Mouse (Mus musculus): ENCODE results near the gene Olfr728. TPM values are rescaled to one million over a fixed set of nuclear protein-coding genes. Genes with fewer than 3 reads are reported as not detected.

Gene Olfr728
- not detected in 2 replicates for polyA plus RNA-seq (2015; fragmentation: Nextera tagmentation; extraction: Ambion mirVana)

DNA sequence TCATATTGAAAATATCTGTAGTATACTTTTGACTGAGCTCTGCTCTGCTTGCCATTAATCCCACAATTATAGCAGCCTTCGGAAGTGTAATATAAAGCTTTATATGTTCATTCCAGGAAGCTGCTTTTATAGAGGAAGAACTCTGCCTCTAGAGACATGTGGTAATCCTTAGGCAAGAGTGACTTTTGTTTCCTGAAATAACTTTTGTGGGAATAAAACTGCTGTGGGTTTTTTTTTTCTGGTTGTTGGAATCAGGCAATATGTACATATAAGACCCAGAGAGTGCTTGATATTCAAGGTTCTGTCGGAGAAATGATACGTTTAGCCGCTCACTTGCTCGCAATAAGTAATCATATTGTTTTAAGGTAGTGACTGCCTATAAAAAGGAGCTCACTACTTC lies at the start of gene Olfr728:
Gene Olfr728 (minus strand): TSS at position 101 of the 400 bp plus-strand sequence.
- no peak within 1 kb of the TSS for H3K4me2 ChIP-seq
- H3K36me3 ChIP-seq: no peaks in the 10 kb centered on the region
- no peaks in the 10 kb centered on the region for H3K4me1 ChIP-seq
- H3K27me3 ChIP-seq: no peaks in the 10 kb centered on the region
- no peak within 1 kb of the TSS for H3K4me3 ChIP-seq
- no peaks in the 10 kb centered on the region for H3K9me3 ChIP-seq
- no peak for ATAC-seq (ENCODE audit: insufficient number of reproducible peaks, low FRiP score, low TSS enrichment, low read depth)
- H3K9ac ChIP-seq: no peak within 1 kb of the TSS
- WGBS: 65% methylated on average over 5 of the region's 5 CpGs
- H3K27ac ChIP-seq: no peak within 1 kb of the TSS

DNA sequence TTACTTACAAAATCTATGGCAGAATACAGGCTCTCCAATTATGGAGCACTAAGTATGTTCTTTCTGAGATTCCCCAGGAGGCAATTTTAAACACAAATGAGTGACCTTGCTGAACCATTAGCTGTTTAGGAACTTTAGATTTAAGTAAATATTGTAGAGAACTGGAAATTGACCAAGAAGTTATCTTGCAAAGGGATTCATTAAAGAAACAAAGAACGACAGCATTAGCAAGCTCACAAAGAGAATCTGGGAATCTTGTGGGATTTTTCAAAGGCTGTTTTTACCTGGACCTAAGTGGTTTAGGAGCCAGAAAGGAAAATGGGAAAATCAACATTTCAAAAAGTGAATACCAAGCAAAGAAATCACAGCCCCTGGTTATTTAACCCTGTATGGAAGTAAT lies 45.6 kb upstream of the Olfr728 start, which contains the start of gene Olfr730:
Gene Olfr730 (minus strand): TSS at position 101 of the 400 bp plus-strand sequence.
- Histone ChIP-seq H3K27ac (no peak within 1 kb of the TSS), H3K4me2 (no peak within 1 kb of the TSS), H3K27me3 (no peaks in the 10 kb centered on the region), H3K4me1 (no peaks in the 10 kb centered on the region), H3K4me3 (no peak within 1 kb of the TSS), H3K36me3 (no peaks in the 10 kb centered on the region), H3K9ac (no peak within 1 kb of the TSS), H3K9me3 (no peaks in the 10 kb centered on the region)
- WGBS: 61% methylated on average over 1 of the region's 1 CpGs
- ATAC-seq (ENCODE audit: insufficient number of reproducible peaks, low FRiP score, low TSS enrichment, low read depth): no peak

DNA sequence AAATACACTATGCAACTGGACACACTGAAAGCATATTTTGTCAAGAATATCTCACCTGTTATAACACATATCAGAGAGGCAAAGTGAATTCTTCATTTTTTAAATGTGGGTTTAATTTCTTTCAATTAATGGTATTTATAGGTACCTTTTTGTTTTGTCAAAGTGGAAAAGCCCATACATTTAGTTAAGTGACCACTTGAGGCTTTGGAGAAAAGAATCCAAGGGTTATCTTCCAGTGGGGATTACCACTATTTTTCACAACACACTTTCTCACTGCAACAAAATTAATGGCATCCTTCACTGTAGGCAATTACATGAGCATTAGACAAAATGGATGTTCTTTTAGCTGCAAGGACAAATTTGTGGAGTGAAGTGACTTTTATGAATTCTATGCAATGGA lies 10.3 kb upstream of the Olfr728 start, which contains the start of gene Olfr729:
Gene Olfr729 (minus strand): TSS at position 101 of the 400 bp plus-strand sequence.
- H3K36me3 ChIP-seq: no peaks in the 10 kb centered on the region
- no peak within 1 kb of the TSS for H3K4me3 ChIP-seq
- no peaks in the 10 kb centered on the region for H3K9me3 ChIP-seq
- H3K4me2 ChIP-seq: no peak within 1 kb of the TSS
- H3K4me1 ChIP-seq: no peaks in the 10 kb centered on the region
- ATAC-seq (ENCODE audit: insufficient number of reproducible peaks, low FRiP score, low TSS enrichment, low read depth): no peak
- no peaks in the 10 kb centered on the region for H3K27me3 ChIP-seq
- no peak within 1 kb of the TSS for H3K27ac ChIP-seq
- no peak within 1 kb of the TSS for H3K9ac ChIP-seq

DNA sequence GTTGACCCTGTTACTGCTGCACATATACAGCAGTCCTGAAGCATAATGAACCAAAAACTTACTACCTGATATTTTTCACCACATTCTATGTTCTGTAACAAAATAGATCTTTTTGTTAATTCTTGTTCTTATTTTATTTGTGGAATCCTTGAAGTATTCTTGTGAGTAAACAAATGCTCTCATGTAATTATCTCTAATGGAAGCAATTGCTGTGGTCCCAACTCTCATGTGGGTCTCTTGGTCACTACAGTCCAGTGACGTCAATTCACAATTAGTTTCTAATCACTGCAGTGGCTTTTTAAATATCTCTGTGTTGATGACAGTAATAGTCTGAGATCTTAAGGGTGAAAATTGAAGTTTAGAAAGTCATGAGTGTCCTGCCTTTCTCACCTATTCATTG lies 19.6 kb downstream of the Olfr728 start, which contains the start of gene Olfr727:
Gene Olfr727 (plus strand): TSS at position 301 of the 400 bp plus-strand sequence.
- WGBS: 79% methylated on average over 1 of the region's 1 CpGs
- no peak for ATAC-seq (ENCODE audit: insufficient number of reproducible peaks, low FRiP score, low TSS enrichment, low read depth)

DNA sequence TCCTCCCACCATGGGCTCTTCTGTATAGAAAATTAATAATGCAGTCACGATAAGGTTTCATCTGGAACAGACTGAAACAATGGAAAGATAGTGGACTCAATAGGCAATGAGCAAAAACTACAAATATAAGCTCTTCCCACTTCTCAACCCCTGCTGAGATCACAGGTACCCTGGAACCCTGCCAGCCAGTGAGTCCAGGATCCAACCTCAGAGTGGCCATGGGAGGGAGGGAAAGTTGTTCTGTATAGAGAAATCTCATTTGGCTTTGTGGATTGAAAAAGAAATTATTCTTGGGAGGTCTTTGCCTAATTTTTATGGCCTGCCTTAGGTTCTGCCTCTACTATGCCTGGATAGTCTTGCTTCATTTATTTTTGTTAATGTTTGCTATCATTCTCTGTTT lies 51.6 kb downstream of the Olfr728 start, which contains the start of gene Olfr726:
Gene Olfr726 (minus strand): TSS at position 101 of the 400 bp plus-strand sequence.
- H3K4me2 ChIP-seq: no peak within 1 kb of the TSS
- no peaks in the 10 kb centered on the region for H3K27me3 ChIP-seq
- H3K9me3 ChIP-seq: no peaks in the 10 kb centered on the region
- no peak for ATAC-seq (ENCODE audit: insufficient number of reproducible peaks, low FRiP score, low TSS enrichment, low read depth)
- H3K4me1 ChIP-seq: no peaks in the 10 kb centered on the region
- no peaks in the 10 kb centered on the region for H3K36me3 ChIP-seq
- H3K4me3 ChIP-seq: no peak within 1 kb of the TSS
- no peak within 1 kb of the TSS for H3K9ac ChIP-seq
- WGBS: 69% methylated on average over 1 of the region's 1 CpGs
- H3K27ac ChIP-seq: no peak within 1 kb of the TSS

More for the DNA sequence above, 19.6 kb downstream of the Olfr728 start, which contains the start of gene Olfr727:
- H3K9me3 ChIP-seq: no peaks in the 10 kb centered on the region
- H3K27ac ChIP-seq: no peak within 1 kb of the TSS
- H3K4me3 ChIP-seq: no peak within 1 kb of the TSS
- no peaks in the 10 kb centered on the region for H3K27me3 ChIP-seq
- no peaks in the 10 kb centered on the region for H3K4me1 ChIP-seq
- H3K36me3 ChIP-seq: no peaks in the 10 kb centered on the region
- no peak within 1 kb of the TSS for H3K4me2 ChIP-seq
- no peak within 1 kb of the TSS for H3K9ac ChIP-seq

Other genes with a start within 250 kb of the Olfr728 start
- gene Olfr722, start 240.7 kb downstream of the Olfr728 start, polyA plus RNA-seq (2015; fragmentation: Nextera tagmentation; extraction: Ambion mirVana): not detected in 2 replicates
- not detected in 2 replicates for gene Olfr723, start 210.9 kb downstream of the Olfr728 start, polyA plus RNA-seq (2015; fragmentation: Nextera tagmentation; extraction: Ambion mirVana)
- not detected in 2 replicates for gene Olfr724, start 179.4 kb downstream of the Olfr728 start, polyA plus RNA-seq (2015; fragmentation: Nextera tagmentation; extraction: Ambion mirVana)
- not detected in 2 replicates for gene Olfr725, start 102.3 kb downstream of the Olfr728 start, polyA plus RNA-seq (2015; fragmentation: Nextera tagmentation; extraction: Ambion mirVana)
- gene Olfr726, start 51.7 kb downstream of the Olfr728 start, polyA plus RNA-seq (2015; fragmentation: Nextera tagmentation; extraction: Ambion mirVana): not detected in 2 replicates
- not detected in 2 replicates for gene Olfr727, start 19.5 kb downstream of the Olfr728 start, polyA plus RNA-seq (2015; fragmentation: Nextera tagmentation; extraction: Ambion mirVana)
- gene Olfr729, start 10.2 kb upstream of the Olfr728 start, polyA plus RNA-seq (2015; fragmentation: Nextera tagmentation; extraction: Ambion mirVana): not detected in 2 replicates
- not detected in 2 replicates for gene Olfr730, start 45.5 kb upstream of the Olfr728 start, polyA plus RNA-seq (2015; fragmentation: Nextera tagmentation; extraction: Ambion mirVana)
- not detected in 2 replicates for gene Olfr731, start 99.2 kb upstream of the Olfr728 start, polyA plus RNA-seq (2015; fragmentation: Nextera tagmentation; extraction: Ambion mirVana)
- not detected in 2 replicates for gene Olfr732, start 141.5 kb upstream of the Olfr728 start, polyA plus RNA-seq (2015; fragmentation: Nextera tagmentation; extraction: Ambion mirVana)
- gene Olfr733, start 158.8 kb upstream of the Olfr728 start, polyA plus RNA-seq (2015; fragmentation: Nextera tagmentation; extraction: Ambion mirVana): not detected in 2 replicates
- gene Olfr734, start 184.1 kb upstream of the Olfr728 start, polyA plus RNA-seq (2015; fragmentation: Nextera tagmentation; extraction: Ambion mirVana): not detected in 2 replicates
- gene Olfr735, start 206.2 kb upstream of the Olfr728 start, polyA plus RNA-seq (2015; fragmentation: Nextera tagmentation; extraction: Ambion mirVana): not detected in 2 replicates
- not detected in 2 replicates for gene Tlr11, start 215.2 kb upstream of the Olfr728 start, polyA plus RNA-seq (2015; fragmentation: Nextera tagmentation; extraction: Ambion mirVana)
- not detected in 2 replicates for gene Olfr736, start 238.5 kb upstream of the Olfr728 start, polyA plus RNA-seq (2015; fragmentation: Nextera tagmentation; extraction: Ambion mirVana)